Mouse (Mus musculus): ENCODE results near the gene Ccdc30.
"Not testable (repeated sequence)": the region's sequence is repeated elsewhere in the genome, so short reads cannot be mapped to it uniquely, and the experiment has no call there.

Ccdc30 gene

GRCm38 (mm10) chr4:119301777-119302176 lies 113.5 kb downstream of the Ccdc30 start:
- DNase-seq = no peak

- DNase-seq = no peak
Observed at GRCm38 (mm10) chr4:119300761-119301160, 114.6 kb downstream of the Ccdc30 start.

GRCm38 (mm10) chr4:119297361-119297760 lies 118.0 kb downstream of the Ccdc30 start:
- no peak for DNase-seq

GRCm38 (mm10) chr4:119295134-119295453 lies 120.2 kb downstream of the Ccdc30 start:
- DNase-seq = no peak

- peak; percentile 100 for DNase-seq
Observed at GRCm38 (mm10) chr4:119294415-119295133, 120.7 kb downstream of the Ccdc30 start, which contains the start of gene Ybx1. TSS of gene Ybx1 (minus strand) at chr4:119294604.

GRCm38 (mm10) chr4:119293574-119294258 lies 121.6 kb downstream of the Ccdc30 start:
- peak; percentile 29 for DNase-seq

GRCm38 (mm10) chr4:119292771-119293573 lies 122.3 kb downstream of the Ccdc30 start:
- DNase-seq = peak; percentile 54

GRCm38 (mm10) chr4:119291921-119292320 lies 123.4 kb downstream of the Ccdc30 start:
- DNase-seq = no peak

- no peak for DNase-seq
Observed at GRCm38 (mm10) chr4:119285336-119285735, 130.0 kb downstream of the Ccdc30 start.

GRCm38 (mm10) chr4:119284861-119285260 lies 130.5 kb downstream of the Ccdc30 start:
- no peak for DNase-seq

GRCm38 (mm10) chr4:119278784-119279183 lies 136.5 kb downstream of the Ccdc30 start:
- DNase-seq = not testable (repeated sequence)

- DNase-seq = no peak
Observed at GRCm38 (mm10) chr4:119275726-119276125, 139.6 kb downstream of the Ccdc30 start.

GRCm38 (mm10) chr4:119275226-119275625 lies 140.1 kb downstream of the Ccdc30 start:
- no peak for DNase-seq

GRCm38 (mm10) chr4:119274627-119275026 lies 140.7 kb downstream of the Ccdc30 start:
- no peak for DNase-seq
